Mouse (Mus musculus) heart, adult 9 months (tissue): ENCODE measurements around the gene Tmem47.
A peak's percentile ranks its signal among the peaks of the same experiment; 100 is the strongest.

Experiments
- DNase-seq, 2 experiments: peaks; one replicate each; pipeline ENCODE4 v3.0.0; 2022; ENCODE audit warnings: low spot score in 2 of 2

Gene Tmem47

DNA sequence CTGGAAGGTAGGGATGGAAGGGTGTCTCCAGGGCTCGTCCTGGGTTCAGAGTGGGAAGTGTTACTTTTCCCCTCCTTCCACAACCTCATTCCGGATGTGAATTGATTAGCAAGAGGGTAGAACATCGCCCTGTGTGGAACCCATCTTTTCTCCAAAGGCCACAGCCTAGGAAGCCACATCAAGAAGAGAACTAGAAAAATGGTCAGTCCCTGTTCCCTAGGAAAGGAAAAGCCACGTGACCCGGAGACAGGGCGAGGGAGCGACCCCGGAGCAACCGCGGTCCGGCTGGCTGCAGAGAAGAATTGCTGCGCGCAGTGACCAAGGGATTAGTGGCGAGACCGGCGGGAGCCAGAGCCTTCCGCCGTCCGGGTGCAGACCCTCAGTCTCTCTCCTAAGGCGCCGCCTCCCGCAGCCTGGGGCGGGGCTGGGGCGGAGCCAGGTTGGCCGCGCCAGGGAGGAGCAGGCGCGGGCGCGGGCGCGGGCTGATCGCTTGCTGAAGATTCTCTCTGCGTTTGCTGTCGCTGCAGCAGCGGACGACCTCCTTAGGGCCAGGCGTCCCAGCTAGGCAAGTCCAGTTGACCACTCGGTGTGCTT, at the start of gene Tmem47:
Gene Tmem47 (plus strand): TSS at position 489 of the 594 bp plus-strand sequence.
- peak; percentile 51 for DNase-seq

GRCm38 (mm10) chrX:81070804-81071461, 435 bp downstream of the Tmem47 start:
- DNase-seq, result peak in 1 of 2 experiments; percentile 8

DNA sequence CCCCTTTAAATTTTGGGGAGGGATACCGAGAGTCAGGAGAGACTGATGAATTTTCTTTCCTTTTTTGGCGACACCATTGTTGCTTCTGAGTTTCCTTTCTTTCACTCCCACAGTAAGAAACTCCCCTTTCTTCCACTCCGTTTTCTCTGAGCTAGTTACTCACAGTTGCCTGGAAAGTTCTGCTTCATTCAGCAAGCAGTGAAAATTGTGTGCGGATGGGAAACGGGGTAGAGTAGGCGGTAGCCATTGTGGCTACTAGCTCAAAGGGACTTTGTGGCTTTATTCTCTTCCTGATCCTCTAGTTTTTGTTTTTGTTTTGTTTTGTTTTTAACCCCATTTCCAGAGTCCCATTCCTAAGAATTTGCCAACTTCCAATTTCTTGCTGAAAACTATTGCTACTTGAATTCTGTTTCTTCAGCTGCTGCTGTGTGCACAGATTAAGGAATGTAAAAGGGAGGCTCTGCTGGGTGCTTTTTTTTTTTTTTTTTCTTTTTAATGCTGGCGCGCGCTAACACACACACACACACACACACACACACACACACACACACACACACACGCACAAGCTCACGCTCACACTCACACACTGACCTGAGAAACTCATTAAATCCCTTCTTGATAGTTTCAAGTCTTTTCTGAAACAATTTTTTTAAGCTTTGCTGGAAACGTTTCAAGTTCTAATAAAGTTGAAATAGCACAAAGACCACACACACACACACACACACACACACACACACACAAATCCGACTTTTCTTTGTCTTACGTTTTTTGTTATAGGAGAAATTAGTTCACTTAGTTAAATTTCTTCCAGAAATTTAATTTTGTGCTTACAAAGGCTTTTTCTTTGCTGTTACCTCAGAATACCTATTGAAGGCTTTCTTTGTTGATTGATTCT, 1.5 kb downstream of the Tmem47 start:
- peak in 1 of 2 experiments; percentile 1 for DNase-seq

DNA sequence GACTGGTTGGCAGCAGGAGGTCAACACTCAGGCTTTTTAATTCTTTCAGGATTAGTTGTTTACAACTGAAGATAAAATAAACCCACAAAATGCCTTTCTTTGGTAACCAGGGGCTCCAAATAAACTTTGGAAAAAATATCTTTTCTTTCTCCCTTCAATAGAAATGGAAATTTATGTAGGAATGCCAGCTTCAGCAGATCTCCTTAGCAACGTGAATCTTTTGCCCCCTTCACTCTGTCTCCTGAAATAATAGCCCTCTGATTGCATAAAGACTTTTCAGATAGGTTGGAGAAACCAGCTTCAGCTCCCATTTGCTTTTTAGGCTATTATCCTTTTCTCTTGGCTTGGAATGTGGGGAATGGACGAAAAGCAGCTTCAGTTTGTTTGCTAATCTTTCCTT, 2.2 kb downstream of the Tmem47 start:
- no peak for DNase-seq

DNA sequence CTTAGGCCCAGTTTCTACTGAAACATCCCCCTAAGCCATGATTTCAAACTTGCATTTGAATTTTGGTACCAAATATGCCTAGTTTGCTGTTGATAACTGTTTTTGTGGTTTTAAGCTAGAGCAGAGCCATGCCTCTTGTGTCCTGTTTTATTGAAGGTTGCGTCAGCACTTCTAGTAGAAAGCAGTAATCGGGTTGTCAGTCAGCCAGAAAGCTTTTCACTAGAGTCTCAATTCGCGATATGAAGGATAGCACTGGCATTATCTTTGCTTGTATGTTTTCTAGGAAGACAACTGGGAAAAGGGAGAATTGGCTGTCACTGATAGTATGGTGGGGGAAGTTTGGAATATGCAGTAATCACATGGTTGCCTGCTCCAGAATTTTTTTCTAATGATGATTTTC, 3.3 kb downstream of the Tmem47 start:
- no peak for DNase-seq

DNA sequence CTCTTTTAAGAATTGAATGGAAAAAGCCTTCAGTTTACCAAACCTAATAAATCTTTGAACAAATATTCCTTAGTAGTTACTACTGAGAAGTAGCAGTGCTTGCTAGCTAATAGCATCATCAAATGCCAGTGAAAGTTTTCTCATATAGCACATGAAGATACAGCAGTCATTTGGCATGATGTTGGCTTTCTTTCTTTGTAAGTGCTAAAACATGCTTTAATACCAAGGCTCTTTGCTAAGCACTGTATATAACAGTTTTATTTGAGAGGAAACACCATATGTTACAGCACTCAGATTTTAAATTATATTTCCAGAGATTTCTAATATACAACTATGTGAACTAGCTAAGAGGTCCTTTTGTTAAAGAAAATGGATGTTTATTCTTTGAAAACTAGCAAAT, 8.0 kb downstream of the Tmem47 start:
- no peak for DNase-seq

GRCm38 (mm10) chrX:81080996-81081395, 10.5 kb downstream of the Tmem47 start:
- DNase-seq, result no peak

DNA sequence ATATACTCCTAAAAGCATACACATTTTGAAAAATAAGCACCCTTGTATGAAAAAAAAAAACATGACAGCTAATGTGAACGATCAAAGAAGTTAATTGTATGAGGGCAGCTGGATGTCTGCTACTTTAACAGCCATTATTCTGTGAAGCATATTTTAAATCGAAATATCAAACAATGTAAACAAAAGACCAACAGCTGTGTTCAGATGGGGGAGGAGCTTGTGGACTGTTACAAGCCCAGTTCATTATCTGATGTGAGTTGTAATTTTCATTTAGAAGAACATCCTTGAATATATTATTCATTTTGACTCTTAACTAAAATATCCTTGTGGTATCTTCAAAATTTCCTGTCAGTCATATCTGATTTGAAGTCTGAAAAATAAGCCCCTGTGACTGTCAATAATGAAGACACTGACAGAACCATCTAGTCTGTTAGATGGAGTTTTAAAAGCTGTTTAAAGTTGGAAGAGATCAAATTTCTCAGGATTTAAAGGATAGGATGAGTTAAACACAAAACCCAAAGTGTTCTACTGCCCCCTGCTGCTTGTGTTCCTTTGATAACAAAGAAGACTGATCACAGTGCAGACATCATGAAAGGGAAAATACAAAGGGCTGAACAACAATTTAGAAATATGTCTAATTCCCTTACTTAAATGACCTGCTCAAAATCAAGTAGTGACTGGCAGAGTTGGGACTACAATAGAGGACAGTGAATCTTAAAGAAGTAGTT, 14.7 kb downstream of the Tmem47 start:
- DNase-seq, result no peak

GRCm38 (mm10) chrX:81147416-81147815, 76.9 kb downstream of the Tmem47 start:
- DNase-seq, result no peak
